Mouse (Mus musculus) bone marrow, adult 2 months (tissue): ENCODE measurements at regions not wholly inside any gene's neighbourhood (a gene's known extent, or its start where the extent isn't known, plus 50 kb on each side); places are given as distances from the start of the nearest gene placed in this dataset.

ENCODE experiments used
- CTCF ChIP-seq: fragments of 200-500 bp; IDR thresholded peaks from 2 replicates; pipeline ENCODE4 v1.5.1; 2011; ENCODE audit warnings: low read length, control low read depth; ENCODE audit not compliant: control insufficient read depth, insufficient read depth
- POLR2A ChIP-seq: fragments of 200-500 bp; IDR thresholded peaks from 2 replicates; pipeline ENCODE4 v1.6.1; 2011; ENCODE audit warnings: low read depth, mild to moderate bottlenecking, control low read depth, low read length, borderline replicate concordance; ENCODE audit not compliant: control insufficient read depth

DNA sequence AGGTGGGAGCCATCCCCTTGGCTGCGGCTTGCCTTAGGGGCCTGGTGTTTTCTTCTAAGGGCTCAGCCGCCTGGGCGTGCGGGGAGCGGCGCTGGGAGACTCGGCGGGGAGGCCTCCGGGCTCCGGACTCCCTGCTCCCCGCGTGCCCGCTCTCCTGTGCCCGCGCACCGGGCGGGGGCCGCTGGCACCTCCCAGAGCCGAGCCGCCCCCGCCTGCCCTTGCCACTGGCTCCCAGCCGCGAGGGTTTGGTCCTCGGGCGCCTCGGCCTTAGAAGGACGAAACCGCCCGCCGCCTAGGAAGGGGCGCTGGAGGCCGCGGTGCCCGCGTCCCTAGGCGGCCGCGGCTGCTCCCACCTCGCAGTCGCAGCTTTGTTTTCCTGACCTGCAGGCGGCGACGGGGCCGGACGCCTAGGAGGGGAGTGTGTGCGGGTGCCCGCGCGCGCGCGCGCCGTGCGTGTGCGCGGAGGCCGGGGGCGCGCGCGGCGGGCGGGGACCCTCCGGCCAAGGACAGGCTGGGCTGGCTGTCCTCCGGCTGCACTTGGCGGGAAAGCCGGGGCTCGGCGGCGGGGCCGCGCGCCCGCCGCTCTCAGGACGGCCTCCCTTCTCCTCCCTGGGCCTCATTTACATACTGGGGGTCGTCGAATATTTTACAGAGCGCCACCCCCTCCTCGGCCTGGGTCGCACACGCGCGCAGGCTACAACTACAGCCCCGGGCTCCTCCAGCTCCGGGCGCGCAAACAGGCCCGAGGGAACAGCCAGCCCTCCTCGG lies 227.1 kb downstream of the Mef2c start:
- TF ChIP-seq CTCF (no peak), POLR2A (no peak)
